8 mouse cellular contexts compared by ENCODE assay signal in the genomic region with DNA sequence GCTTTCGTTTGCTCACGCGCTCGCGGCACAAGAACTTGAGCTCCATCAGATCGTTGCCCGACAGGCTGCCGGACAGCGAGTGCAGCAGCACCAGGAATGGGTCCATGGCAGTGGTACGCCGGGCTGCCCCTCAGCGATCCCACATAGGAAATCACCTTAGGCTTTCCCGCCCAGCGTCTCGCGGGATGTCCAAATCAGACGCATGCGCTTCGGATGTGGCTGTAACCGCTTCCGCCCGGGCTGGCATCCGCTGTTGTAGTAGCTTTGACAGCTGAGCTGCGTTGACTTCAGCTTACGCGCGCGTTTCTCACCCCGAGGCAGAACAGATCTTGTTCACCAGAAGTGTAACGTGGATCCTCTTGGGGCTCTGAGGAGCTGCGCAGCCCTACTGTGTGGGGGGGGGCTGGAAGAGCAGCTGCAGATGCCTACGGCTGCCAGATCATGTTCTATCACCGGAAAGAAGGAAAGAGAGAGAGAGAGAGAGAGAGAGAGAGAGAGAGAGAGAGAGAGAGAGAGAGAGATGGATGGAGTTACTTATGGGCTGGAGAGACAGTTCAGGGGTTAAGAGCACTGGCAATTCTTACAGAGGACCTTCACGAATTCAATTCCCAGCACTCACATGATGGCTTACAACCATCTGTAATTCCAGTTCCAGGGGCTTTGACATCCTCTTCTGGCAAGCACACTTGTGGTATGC. TPM values are rescaled to one million over a fixed set of nuclear protein-coding genes. Genes with fewer than 3 reads are reported as not detected.
DNase-seq lines count a peak whose midpoint lies in the region; ATAC-seq lines count a peak whose summit lies in the region.

A gene (minus strand): TSS at position 180 of the 697 bp plus-strand sequence.

- H3K27me3 ChIP-seq in hindbrain, embryonic 16.5 days (replicated peaks; ENCODE audit: control insufficient read depth, insufficient read depth, low read length) = no peaks in the 10 kb centered on the region

- WGBS in hindbrain, embryonic 16.5 days = under 1% methylated on average over 34 of the region's 34 CpGs
- 1% methylated on average over 34 of the region's 34 CpGs for WGBS in macrophage (ENCODE audit: missing documents)

- H3K4me2 ChIP-seq in hindbrain, embryonic 16.5 days (ENCODE audit: low read length) = peak within 1 kb of the TSS; percentile 87

- H3K79me2 ChIP-seq in macrophage (ENCODE audit: inconsistent target) = peaks cover 17% of the 10 kb centered on the region; the same call in 1 of the 2 replicates

- peak within 1 kb of the TSS; percentile 90 for H3K27ac ChIP-seq in hindbrain, embryonic 16.5 days (ENCODE audit: low read depth, low read length)
- peak within 1 kb of the TSS; percentile 89 for H3K27ac ChIP-seq in macrophage

- ATAC-seq in hindbrain, embryonic 16.5 days = peak; percentile 87

- H3K4me3 ChIP-seq in hindbrain, embryonic 16.5 days (ENCODE audit: low read length) = peak within 1 kb of the TSS; percentile 88
- H3K4me3 ChIP-seq in macrophage (ENCODE audit: inconsistent target) = peak within 1 kb of the TSS; percentile 56

- no peaks in the 10 kb centered on the region for H3K9me3 ChIP-seq in hindbrain, embryonic 16.5 days (ENCODE audit: control insufficient read depth, low read length)

- H3K36me3 ChIP-seq in hindbrain, embryonic 16.5 days (ENCODE audit: control insufficient read depth, insufficient read depth, low read length) = no peaks in the 10 kb centered on the region; the same call in 1 of the 2 replicates
- no peaks in the 10 kb centered on the region; the same call in 1 of the 2 replicates for H3K36me3 ChIP-seq in macrophage (ENCODE audit: inconsistent target)

- H3K4me1 ChIP-seq in hindbrain, embryonic 16.5 days (ENCODE audit: control insufficient read depth, insufficient read depth, low read depth, low read length) = peaks cover 12% of the 10 kb centered on the region

- DNase-seq in T-cell, adult 2 months (ENCODE audit: low spot score) = peak; percentile 96
- DNase-seq in cerebellum, postnatal 36 days = peak; percentile 94
- peak; percentile 96 for DNase-seq in gastrocnemius, adult 18-20 months (ENCODE audit: low spot score)
- DNase-seq in left cerebral cortex, adult 18-20 months (ENCODE audit: low spot score in 2 of 2) = peak; percentile 92 to 94
- DNase-seq in right cerebral cortex, adult 18-20 months = peak; percentile 93
- peak; percentile 85 for DNase-seq in urinary bladder, postnatal 10 days (ENCODE audit: low spot score)

- H3K9ac ChIP-seq in hindbrain, embryonic 16.5 days (ENCODE audit: low read depth, low read length) = peak within 1 kb of the TSS; percentile 87

RNA-seq across cellular contexts. Expression of the gene that starts here (rescaled TPM):
- 1 to 10 TPM; 2.1 to 2.3 TPM for total RNA-seq in gastrocnemius, adult 18-20 months (2021)
- polyA plus RNA-seq in hindbrain, embryonic 16.5 days (2015; fragmentation: Nextera tagmentation; extraction: Ambion mirVana) = 4.7 and 5.9 TPM in 2 replicates
- total RNA-seq in left cerebral cortex, adult 18-20 months (2021) = 1 to 10 TPM; 2.2 to 2.3 TPM
- total RNA-seq in macrophage (2018; cell fraction: chromatin; rRNA removed) = 1 to 10 TPM; 1.6 to 8.8 (median 4.1) TPM
- 10 to 100 TPM in 25 of 26 experiments, 1 to 10 TPM in 1; 9.6 to 14.3 (median 12.5) TPM for total RNA-seq in macrophage (2018; cell fraction: cytosol; rRNA removed)
- total RNA-seq in macrophage (2018; cell fraction: nucleus; rRNA removed) = 10 to 100 TPM in 1 of 26 experiments, 1 to 10 TPM in 25; 2.8 to 11.8 (median 6.5) TPM
- polyA plus RNA-seq in macrophage (2018) = 9.0 to 12.9 TPM (median 10.1 TPM) in 3 replicates

Comparison
In these comparisons a context has a peak if more than half of its experiments do, and no peak if none do; other contexts are left out.
1. Peak in every context shown above with its lines: DNase-seq, ATAC-seq, H3K4me3 ChIP-seq and H3K27ac ChIP-seq.